Mouse (Mus musculus): ENCODE measurements around the gene Rtn3. TPM values are rescaled to one million over a fixed set of nuclear protein-coding genes. Genes with fewer than 3 reads are reported as not detected.

The Rtn3 gene
- polyA plus RNA-seq, 1 experiment, result 857 TPM

DNA sequence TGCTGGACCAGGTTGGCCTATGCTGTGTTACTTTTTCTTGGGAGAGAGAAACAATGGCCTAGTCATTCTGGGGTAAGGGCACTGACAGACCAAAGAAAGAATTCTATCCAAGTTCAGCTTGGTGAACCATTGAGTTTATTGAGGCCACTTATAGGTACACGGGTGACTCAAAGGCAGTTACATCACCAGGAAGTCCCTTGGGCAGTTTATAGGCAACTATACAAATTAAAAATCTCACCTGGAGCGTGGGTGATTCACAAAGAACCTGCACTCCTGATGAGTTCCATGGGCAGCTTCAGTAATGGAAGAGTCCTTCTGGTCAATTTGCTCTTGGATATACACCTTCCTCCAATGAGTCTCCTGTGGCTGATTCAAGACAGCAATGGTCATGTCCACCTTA lies 9.6 kb upstream of the Rtn3 start:
- Histone ChIP-seq H3K27ac (ENCODE audit: insufficient read depth, low read length) (no peak overlapping the region), H3K4me1 (ENCODE audit: control insufficient read depth, insufficient read depth, low read length) (0 out of 2 replicates have a peak, but pooled peaks cover 2% of the 10 kb centered on the region), H3K4me3 (ENCODE audit: insufficient read depth, low read length) (no peak overlapping the region)
- TF ChIP-seq POLR2A (IDR thresholded peaks at IDR 0.05; ENCODE audit: extremely low read depth, insufficient read depth, low read length) (no peak), CTCF (IDR thresholded peaks at IDR 0.05; ENCODE audit: extremely low read depth, insufficient read depth, low read length) (no peak)

- TF ChIP-seq POLR2A (IDR thresholded peaks at IDR 0.05; ENCODE audit: extremely low read depth, insufficient read depth, low read length), result no peak
- no peak for TF ChIP-seq CTCF (IDR thresholded peaks at IDR 0.05; ENCODE audit: extremely low read depth, insufficient read depth, low read length)
- Histone ChIP-seq H3K27ac (ENCODE audit: insufficient read depth, low read length) (no peak overlapping the region), H3K4me3 (ENCODE audit: insufficient read depth, low read length) (no peak overlapping the region), H3K4me1 (ENCODE audit: control insufficient read depth, insufficient read depth, low read length) (0 out of 2 replicates have a peak, but pooled peaks cover 2% of the 10 kb centered on the region)
Measured at GRCm38 (mm10) chr19:7491960-7492359, 8.9 kb upstream of the Rtn3 start.

DNA sequence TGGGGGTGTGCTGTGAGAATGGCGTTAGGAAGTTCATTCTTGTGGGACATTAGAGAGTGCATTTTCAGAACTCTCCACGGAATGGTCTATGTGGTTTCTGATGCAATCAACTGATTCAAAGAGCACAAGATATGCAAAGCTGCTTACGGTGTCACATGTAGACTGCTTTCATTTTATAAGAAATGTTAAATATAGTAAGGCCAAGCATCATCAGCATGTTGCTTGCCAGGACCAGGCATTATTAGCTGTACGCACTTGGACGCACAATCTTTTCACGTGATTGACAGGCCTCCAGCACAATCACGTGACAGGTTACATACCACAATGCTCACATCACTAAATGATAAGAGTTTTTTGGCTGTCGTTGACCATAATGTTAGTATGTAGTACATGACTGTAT lies 4.6 kb upstream of the Rtn3 start:
- no peak for TF ChIP-seq POLR2A (IDR thresholded peaks at IDR 0.05; ENCODE audit: extremely low read depth, insufficient read depth, low read length)
- TF ChIP-seq CTCF (IDR thresholded peaks at IDR 0.05; ENCODE audit: extremely low read depth, insufficient read depth, low read length), result no peak
- Histone ChIP-seq H3K27ac (ENCODE audit: insufficient read depth, low read length) (no peak overlapping the region), H3K4me3 (ENCODE audit: insufficient read depth, low read length) (no peak overlapping the region), H3K4me1 (ENCODE audit: control insufficient read depth, insufficient read depth, low read length) (no peaks in the 10 kb centered on the region)

DNA sequence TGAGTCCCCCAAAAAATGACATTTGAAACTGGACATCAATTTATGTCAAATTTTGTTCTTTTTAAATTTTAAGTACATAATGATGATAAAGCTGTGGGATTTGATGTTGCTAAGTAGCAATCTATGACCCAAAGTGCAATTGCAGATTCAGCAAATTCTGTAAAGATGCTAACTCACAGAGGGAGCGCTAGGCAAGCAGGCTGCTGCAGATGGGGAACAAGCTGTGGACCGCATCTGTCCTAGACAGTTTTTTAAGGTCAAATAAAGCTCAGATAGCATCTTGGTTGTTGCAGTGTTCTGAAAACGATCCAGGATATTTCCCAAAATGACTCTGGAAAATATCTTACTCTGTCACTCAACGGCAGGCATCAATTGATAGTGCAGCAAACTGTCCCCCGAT lies 995 bp upstream of the Rtn3 start:
- TF ChIP-seq POLR2A (IDR thresholded peaks at IDR 0.05; ENCODE audit: extremely low read depth, insufficient read depth, low read length) (no peak), CTCF (IDR thresholded peaks at IDR 0.05; ENCODE audit: extremely low read depth, insufficient read depth, low read length) (no peak)
- peak overlapping the region; percentile 77 for H3K4me3 ChIP-seq (ENCODE audit: insufficient read depth, low read length)
- H3K4me1 ChIP-seq (ENCODE audit: control insufficient read depth, insufficient read depth, low read length), result peaks cover 2% of the 10 kb centered on the region; the same call in 1 of the 2 replicates
- H3K27ac ChIP-seq (ENCODE audit: insufficient read depth, low read length), result peak overlapping the region; percentile 47

DNA sequence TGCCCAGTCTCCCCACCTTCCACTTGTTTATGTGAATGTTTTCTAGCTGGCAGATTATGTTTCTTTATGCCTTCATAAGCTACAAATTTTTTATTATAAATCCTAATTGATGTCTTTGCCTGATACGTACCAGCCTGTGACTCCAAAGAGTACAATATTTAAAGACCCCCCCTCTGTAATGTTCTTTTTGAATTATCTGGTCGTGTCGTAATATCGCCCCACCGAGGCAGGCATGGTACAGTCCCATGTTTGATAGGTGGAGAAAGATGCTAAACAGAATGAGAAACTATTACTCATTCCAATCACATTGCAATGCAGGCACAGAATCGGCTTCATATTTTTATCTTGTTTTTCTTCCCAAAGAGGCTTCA lies 416 bp upstream of the Rtn3 start:
- TF ChIP-seq POLR2A (IDR thresholded peaks at IDR 0.05; ENCODE audit: extremely low read depth, insufficient read depth, low read length) (no peak; the same call in 1 of the 2 replicates), CTCF (IDR thresholded peaks at IDR 0.05; ENCODE audit: extremely low read depth, insufficient read depth, low read length) (no peak)
- Histone ChIP-seq H3K27ac (ENCODE audit: insufficient read depth, low read length) (peak overlapping the region; percentile 47), H3K4me1 (ENCODE audit: control insufficient read depth, insufficient read depth, low read length) (peaks cover 2% of the 10 kb centered on the region; the same call in 1 of the 2 replicates), H3K4me3 (ENCODE audit: insufficient read depth, low read length) (peak overlapping the region; percentile 77)

DNA sequence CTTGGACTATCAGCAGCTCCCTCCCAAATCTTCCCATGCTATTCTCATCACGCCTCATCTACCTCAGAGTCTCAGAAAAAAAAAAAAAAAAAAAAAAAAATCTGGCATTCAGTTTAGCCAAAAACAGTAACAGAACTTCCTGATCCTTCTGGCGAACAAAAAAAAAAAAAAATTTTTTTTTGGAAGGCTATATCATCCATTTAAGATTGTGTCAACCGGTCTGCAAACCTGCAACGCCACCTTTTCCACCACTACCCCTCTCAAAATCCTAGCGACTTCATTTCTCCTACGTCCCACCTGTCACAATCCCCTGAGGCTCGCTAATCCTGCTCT lies 849 bp downstream of the Rtn3 start:
- Histone ChIP-seq H3K4me3 (ENCODE audit: insufficient read depth, low read length) (peak overlapping the region; percentile 77), H3K4me1 (ENCODE audit: control insufficient read depth, insufficient read depth, low read length) (peaks cover 2% of the 10 kb centered on the region; the same call in 1 of the 2 replicates), H3K27ac (ENCODE audit: insufficient read depth, low read length) (peak overlapping the region; percentile 97)
- no peak for TF ChIP-seq CTCF (IDR thresholded peaks at IDR 0.05; ENCODE audit: extremely low read depth, insufficient read depth, low read length)
- TF ChIP-seq POLR2A (IDR thresholded peaks at IDR 0.05; ENCODE audit: extremely low read depth, insufficient read depth, low read length), result no peak

DNA sequence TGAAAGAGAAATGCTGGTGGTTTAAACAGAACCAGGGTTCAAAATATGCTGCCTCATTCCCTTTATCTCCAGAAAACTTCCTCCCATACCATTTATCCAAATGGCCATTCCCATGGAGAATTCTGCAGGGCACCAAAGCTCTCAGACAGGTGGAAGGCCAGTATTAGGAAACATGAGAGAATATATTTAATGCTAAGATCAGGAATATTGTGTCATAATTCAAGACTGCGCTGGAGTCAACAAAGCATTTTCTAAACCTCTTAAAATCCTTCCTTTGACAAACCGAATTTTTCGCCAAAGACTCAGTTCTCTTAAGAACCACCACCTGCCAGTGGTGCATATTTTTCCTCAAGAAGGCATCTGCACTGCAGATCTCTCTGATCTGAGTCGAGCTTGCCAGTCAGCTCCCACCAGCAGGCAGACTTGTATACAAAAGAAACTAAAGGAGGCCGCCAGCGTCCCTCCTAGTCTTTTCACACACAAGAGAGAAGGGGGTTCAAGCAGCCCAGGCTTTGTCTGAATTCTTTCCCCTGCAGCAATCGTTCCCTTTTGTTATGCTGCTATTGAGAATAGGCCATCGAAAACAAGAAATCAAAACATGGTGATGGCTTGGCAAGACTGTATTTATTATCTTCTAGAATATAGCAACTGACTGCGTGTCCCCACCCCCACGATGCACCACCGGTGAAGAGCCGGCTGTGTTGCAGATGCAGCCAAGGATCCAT lies 1.4 kb downstream of the Rtn3 start:
- Histone ChIP-seq H3K4me1 (ENCODE audit: control insufficient read depth, insufficient read depth, low read length) (peaks cover 2% of the 10 kb centered on the region; the same call in 1 of the 2 replicates), H3K27ac (ENCODE audit: insufficient read depth, low read length) (no peak overlapping the region), H3K4me3 (ENCODE audit: insufficient read depth, low read length) (peak overlapping the region; percentile 77)
- TF ChIP-seq POLR2A (IDR thresholded peaks at IDR 0.05; ENCODE audit: extremely low read depth, insufficient read depth, low read length), result peak; percentile 20; the same call in 1 of the 2 replicates
- no peak for TF ChIP-seq CTCF (IDR thresholded peaks at IDR 0.05; ENCODE audit: extremely low read depth, insufficient read depth, low read length)

- H3K4me3 ChIP-seq (ENCODE audit: insufficient read depth, low read length), result no peak overlapping the region
- H3K27ac ChIP-seq (ENCODE audit: insufficient read depth, low read length), result no peak overlapping the region
- H3K4me1 ChIP-seq (ENCODE audit: control insufficient read depth, insufficient read depth, low read length), result peaks cover 2% of the 10 kb centered on the region; the same call in 1 of the 2 replicates
- TF ChIP-seq CTCF (IDR thresholded peaks at IDR 0.05; ENCODE audit: extremely low read depth, insufficient read depth, low read length) (no peak), POLR2A (IDR thresholded peaks at IDR 0.05; ENCODE audit: extremely low read depth, insufficient read depth, low read length) (no peak)
Measured at GRCm38 (mm10) chr19:7479751-7480248, 3.3 kb downstream of the Rtn3 start.

- Histone ChIP-seq H3K27ac (ENCODE audit: insufficient read depth, low read length) (no peak overlapping the region), H3K4me1 (ENCODE audit: control insufficient read depth, insufficient read depth, low read length) (no peaks in the 10 kb centered on the region; the same call in 1 of the 2 replicates), H3K4me3 (ENCODE audit: insufficient read depth, low read length) (no peak overlapping the region)
- TF ChIP-seq POLR2A (IDR thresholded peaks at IDR 0.05; ENCODE audit: extremely low read depth, insufficient read depth, low read length) (no peak), CTCF (IDR thresholded peaks at IDR 0.05; ENCODE audit: extremely low read depth, insufficient read depth, low read length) (no peak)
Measured at GRCm38 (mm10) chr19:7470643-7471042, 12.4 kb downstream of the Rtn3 start.

GRCm38 (mm10) chr19:7467915-7468314 lies 15.2 kb downstream of the Rtn3 start:
- no peak overlapping the region for H3K4me3 ChIP-seq (ENCODE audit: insufficient read depth, low read length)
- no peaks in the 10 kb centered on the region; the same call in 1 of the 2 replicates for H3K4me1 ChIP-seq (ENCODE audit: control insufficient read depth, insufficient read depth, low read length)
- TF ChIP-seq POLR2A (IDR thresholded peaks at IDR 0.05; ENCODE audit: extremely low read depth, insufficient read depth, low read length) (no peak), CTCF (IDR thresholded peaks at IDR 0.05; ENCODE audit: extremely low read depth, insufficient read depth, low read length) (no peak)
- H3K27ac ChIP-seq (ENCODE audit: insufficient read depth, low read length), result no peak overlapping the region

Data from cortical plate, adult 2 months (tissue).